Mouse (Mus musculus): ENCODE data around the gene Chd3.
"Not testable (repeated sequence)": the region's sequence is repeated elsewhere in the genome, so short reads cannot be mapped to it uniquely, and the experiment has no call there.

DNA sequence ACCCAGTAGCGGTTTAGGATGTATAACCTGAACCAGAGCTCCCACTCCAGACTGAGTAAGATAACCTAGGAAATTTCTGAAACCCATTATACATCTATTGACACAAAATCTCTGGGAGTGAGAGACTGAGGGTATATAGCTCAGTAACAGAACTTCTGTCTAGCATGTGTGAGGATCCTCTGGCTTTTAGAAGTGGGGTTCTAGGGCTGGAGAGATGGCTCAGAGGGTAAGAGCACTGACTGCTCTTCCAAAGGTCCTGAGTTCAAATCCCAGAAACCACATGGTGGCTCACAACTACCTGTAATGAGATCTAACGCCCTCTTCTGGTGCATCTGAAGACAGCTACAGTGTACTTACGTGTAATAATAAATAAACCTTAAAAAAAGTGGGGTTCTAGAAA, 51.2 kb downstream of the Chd3 start:
- TF ChIP-seq CTCF, EP300 (IDR thresholded peaks at IDR 0.05; ENCODE audit: low read depth): not testable (repeated sequence)

Data from heart, postnatal 0 days (tissue).